Mouse (Mus musculus) ovary, postnatal 14 days (tissue): ENCODE results near the gene Aqp7.

ENCODE experiments used
- DNase-seq: peaks from one replicate; pipeline ENCODE4 v3.0.0; 2022; ENCODE audit warnings: low spot score

Aqp7 gene

DNA sequence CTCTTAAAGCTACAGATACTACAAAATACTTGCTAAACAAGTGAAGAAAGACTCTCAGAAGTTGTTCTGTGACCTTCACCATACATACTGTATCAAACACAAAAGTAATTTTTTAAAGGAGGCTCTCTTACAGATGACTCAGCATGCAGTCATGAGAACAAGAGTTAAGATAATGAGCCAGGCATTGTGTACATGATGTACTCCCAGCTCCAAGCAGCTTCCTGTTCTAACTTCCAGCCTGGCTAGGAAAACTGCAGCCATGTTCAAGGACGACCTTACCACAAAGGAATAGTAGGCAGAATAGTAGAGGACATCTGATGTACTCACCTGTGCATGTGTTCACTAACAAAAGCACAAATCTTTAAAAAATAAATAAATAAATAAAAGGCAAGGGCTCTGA lies 47.7 kb downstream of the Aqp7 start:
- no peak for DNase-seq

DNA sequence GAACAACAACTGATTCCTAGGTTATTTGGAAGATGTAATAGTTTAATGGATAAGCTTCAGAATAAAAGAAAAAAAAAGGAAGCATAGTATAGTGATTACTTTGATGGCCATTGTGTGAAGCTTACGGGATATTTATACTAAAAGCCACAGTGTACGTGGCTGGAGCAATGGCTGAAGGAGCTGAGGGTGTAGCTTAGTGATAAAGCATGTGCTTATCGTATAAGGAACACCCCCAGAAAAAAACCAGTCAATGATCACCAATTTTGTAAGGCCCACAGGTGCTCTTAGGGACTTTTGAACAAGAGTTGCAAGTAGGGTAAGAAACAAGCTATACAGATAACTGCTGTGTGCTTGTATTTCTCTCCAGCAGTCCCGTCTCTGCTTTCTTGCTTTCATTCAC lies 50.0 kb downstream of the Aqp7 start:
- no peak for DNase-seq

DNA sequence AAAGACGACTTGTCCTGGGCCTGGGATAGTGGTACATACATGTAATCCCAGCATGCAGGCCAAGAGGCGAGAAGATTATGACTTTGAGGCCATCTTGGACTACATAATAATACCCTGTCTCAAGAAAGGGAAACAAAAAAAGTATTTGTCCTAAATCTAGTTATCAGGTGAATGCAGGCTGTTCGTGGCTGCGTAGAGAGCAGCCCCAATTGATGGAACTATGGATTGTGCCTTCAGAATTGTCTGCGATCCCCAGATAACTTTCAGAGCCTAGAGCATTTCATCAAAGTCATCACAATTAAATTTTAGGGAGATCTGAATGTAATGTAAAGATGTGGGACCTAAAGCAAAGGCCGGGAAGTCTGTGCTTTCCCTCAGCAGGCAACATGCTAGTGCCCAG lies 51.6 kb downstream of the Aqp7 start:
- DNase-seq = no peak

DNA sequence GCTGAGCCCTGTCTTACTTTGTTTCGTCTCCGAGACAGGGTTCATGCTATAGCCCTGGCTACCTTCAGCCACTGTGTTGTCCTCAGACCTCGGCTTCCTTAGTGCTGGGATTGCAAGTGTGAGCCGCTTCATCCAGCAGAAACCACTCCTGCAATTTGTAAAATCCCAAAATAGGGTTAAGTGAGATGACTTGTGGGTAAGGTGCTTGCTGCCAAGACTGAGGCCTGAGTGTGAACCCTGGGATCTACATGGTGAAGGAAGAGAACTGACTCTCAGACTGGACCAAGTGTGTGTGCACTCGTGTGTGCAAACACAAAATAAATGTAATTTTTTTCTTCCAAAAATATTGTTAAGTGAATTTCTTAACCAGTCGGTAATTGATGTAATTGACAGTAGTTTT lies 58.3 kb downstream of the Aqp7 start:
- DNase-seq = no peak

DNA sequence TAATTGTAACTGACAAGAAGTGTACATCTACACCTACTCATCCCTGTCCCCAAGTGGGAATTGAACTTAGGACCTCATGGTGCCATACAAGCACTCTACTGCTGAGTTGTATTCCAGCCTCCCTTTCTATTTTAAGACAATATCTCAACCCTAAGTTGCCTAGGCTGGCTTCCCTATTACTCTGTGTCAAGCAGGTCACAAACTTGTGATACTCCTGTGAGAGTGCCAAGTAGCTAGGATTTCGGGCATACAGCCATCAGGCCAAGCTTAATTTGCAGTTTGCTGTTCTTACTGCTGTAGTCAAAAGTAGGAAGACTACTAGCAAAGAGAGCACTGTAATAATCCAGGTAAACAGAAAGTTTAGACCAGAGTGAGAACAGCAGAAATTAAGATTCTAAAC lies 64.3 kb downstream of the Aqp7 start:
- DNase-seq = no peak
